Mouse (Mus musculus) forebrain, postnatal 0 days (tissue): ENCODE measurements around the gene Gm43738. TPM values are rescaled to one million over a fixed set of nuclear protein-coding genes. Genes with fewer than 3 reads are reported as not detected.
A peak's percentile ranks its signal among the peaks of the same experiment; 100 is the strongest.

ENCODE experiments used
- ATAC-seq: fragments of 200-750 bp; cut with Nextera tagmentation; 2 replicates; pipeline ENCODE4 v1.8.0; 2017; ENCODE audit warnings: mild to moderate bottlenecking, moderate library complexity
- DNase-seq: peaks from one replicate; pipeline ENCODE4 v3.0.0-alpha.2; 2015
- H3K27ac ChIP-seq: fragments of 300-500 bp; sonication (generic); 2 replicates; pipeline ENCODE4 v1.5.1; 2014; ENCODE audit warnings: low read depth, mild to moderate bottlenecking, antibody characterized with exemption, low read length, moderate library complexity, mixed read lengths
- H3K27me3 ChIP-seq: fragments of 300-500 bp; sonication (generic); 2 replicates; pipeline ENCODE4 v1.6.1; 2014; ENCODE audit warnings: mild to moderate bottlenecking, low read length, mixed read lengths; ENCODE audit not compliant: insufficient read depth
- H3K36me3 ChIP-seq: fragments of 300-500 bp; sonication (generic); 2 replicates; pipeline ENCODE4 v1.6.1; 2014; ENCODE audit warnings: mild to moderate bottlenecking, moderate library complexity; ENCODE audit not compliant: insufficient read depth
- H3K4me1 ChIP-seq: fragments of 300-500 bp; sonication (generic); 2 replicates; pipeline ENCODE4 v1.6.1; 2014; ENCODE audit warnings: antibody characterized with exemption; ENCODE audit not compliant: insufficient read depth
- H3K4me2 ChIP-seq: fragments of 300-500 bp; sonication (generic); 2 replicates; pipeline ENCODE4 v1.6.1; 2014; ENCODE audit warnings: low read depth, mild to moderate bottlenecking, moderate library complexity
- H3K4me3 ChIP-seq: fragments of 300-500 bp; sonication (generic); 2 replicates; pipeline ENCODE4 v1.5.1; 2014; ENCODE audit warnings: low read depth, low read length, mixed read lengths
- H3K9ac ChIP-seq: fragments of 300-500 bp; sonication (generic); 2 replicates; pipeline ENCODE4 v1.6.1; 2014; ENCODE audit warnings: mild to moderate bottlenecking
- H3K9me3 ChIP-seq: fragments of 300-500 bp; sonication (generic); 2 replicates; pipeline ENCODE4 v1.6.1; 2016; ENCODE audit warnings: low read length
- CTCF ChIP-seq: sonication (generic); IDR thresholded peaks from 2 replicates; pipeline ENCODE4 v1.5.1; 2016; ENCODE audit warnings: antibody characterized with exemption, control low read depth, low read depth
- WGBS: fragments of 180-500 bp; shearing (Covaris S2); extraction: QIAGEN DNeasy Blood & Tissue Kit; methylation state at CpG from one replicate; pipeline ENCODE4 v1.1.7; 2014; 5-methylcytosine and 5-hydroxymethylcytosine counted together
- polyA plus RNA-seq: library from polyadenylated mRNA; unstranded; fragments of >200 nt; fragmentation: Nextera tagmentation; extraction: Ambion mirVana; gene quantifications from 2 replicates; pipeline ENCODE4 v1.2.1, GENCODE M21; 2015
- total RNA-seq: library from RNA; depleted of rRNA; stranded (reverse); fragments of >200 nt; gene quantifications from 2 replicates; pipeline ENCODE4 v1.2.3, GENCODE M21; 2014

Gm43738 gene
- total and polyA plus RNA-seq, 2 experiments from 2014 or later, result not detected

GRCm38 (mm10) chr3:89135958-89136357 lies 35.1 kb upstream of the Gm43738 start, which contains the start of gene Pklr:
Pklr (plus strand) TSS chr3:89136142.
- H3K9me3 ChIP-seq, result no peaks in the 10 kb centered on the region
- no peak within 1 kb of the TSS for H3K4me3 ChIP-seq
- no peaks in the 10 kb centered on the region for H3K36me3 ChIP-seq
- no peak within 1 kb of the TSS for H3K9ac ChIP-seq
- no peak within 1 kb of the TSS for H3K4me2 ChIP-seq
- no peak for TF ChIP-seq CTCF
- DNase-seq (no peak), ATAC-seq (no peak)
- H3K27me3 ChIP-seq, result no peaks in the 10 kb centered on the region
- 54% methylated on average over 3 of the region's 3 CpGs for WGBS
- H3K4me1 ChIP-seq, result no peaks in the 10 kb centered on the region
- H3K27ac ChIP-seq, result no peak within 1 kb of the TSS

DNA sequence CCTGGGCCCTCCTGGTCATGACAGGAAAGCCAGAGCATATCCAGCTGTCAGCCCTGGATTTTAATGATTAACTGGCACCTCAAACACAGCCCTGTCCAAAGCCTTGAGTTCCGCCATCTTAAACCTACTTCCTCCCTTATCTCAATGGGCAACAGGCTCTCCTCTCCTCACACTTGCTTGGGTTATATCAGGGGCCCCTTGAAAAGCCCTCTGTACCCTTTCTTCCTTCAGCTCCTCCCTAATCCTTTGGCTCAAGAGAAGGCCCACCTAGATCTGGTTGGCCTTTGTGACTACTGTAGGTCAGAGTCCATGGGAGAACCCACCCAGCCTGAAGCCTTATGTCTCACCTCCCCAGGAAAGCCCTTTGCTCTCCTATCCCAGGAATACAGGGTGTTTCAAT lies 32.9 kb upstream of the Gm43738 start:
- no peak overlapping the region for H3K4me3 ChIP-seq
- 95% methylated on average over 1 of the region's 1 CpGs for WGBS
- no peak for DNase-seq
- no peak overlapping the region for H3K9ac ChIP-seq
- no peaks in the 10 kb centered on the region for H3K27me3 ChIP-seq
- H3K4me2 ChIP-seq, result no peak overlapping the region
- ATAC-seq, result no peak
- TF ChIP-seq CTCF, result no peak
- H3K9me3 ChIP-seq, result no peaks in the 10 kb centered on the region
- H3K27ac ChIP-seq, result no peak overlapping the region
- H3K36me3 ChIP-seq, result no peaks in the 10 kb centered on the region
- no peaks in the 10 kb centered on the region for H3K4me1 ChIP-seq

DNA sequence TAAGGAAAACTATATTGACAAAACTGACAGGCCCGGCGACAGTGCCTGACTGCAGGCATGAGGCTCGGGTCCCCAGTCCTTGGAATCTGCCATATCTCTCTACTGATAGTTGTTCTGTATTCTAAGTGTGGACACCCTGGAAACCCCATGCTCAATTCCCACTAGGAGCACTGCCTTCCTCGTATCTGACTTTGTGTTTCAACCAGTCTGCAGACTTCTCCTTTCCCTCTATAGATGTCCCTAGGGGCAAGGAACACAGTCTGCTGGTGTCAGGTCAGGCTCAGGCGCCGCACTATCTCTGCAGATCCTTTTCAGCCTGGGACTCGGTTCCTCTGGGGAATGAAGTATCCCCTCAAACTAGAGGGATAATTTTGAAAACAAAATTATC lies 32.2 kb upstream of the Gm43738 start:
- Histone ChIP-seq H3K36me3 (no peaks in the 10 kb centered on the region), H3K4me2 (no peak overlapping the region)
- ATAC-seq, result no peak

DNA sequence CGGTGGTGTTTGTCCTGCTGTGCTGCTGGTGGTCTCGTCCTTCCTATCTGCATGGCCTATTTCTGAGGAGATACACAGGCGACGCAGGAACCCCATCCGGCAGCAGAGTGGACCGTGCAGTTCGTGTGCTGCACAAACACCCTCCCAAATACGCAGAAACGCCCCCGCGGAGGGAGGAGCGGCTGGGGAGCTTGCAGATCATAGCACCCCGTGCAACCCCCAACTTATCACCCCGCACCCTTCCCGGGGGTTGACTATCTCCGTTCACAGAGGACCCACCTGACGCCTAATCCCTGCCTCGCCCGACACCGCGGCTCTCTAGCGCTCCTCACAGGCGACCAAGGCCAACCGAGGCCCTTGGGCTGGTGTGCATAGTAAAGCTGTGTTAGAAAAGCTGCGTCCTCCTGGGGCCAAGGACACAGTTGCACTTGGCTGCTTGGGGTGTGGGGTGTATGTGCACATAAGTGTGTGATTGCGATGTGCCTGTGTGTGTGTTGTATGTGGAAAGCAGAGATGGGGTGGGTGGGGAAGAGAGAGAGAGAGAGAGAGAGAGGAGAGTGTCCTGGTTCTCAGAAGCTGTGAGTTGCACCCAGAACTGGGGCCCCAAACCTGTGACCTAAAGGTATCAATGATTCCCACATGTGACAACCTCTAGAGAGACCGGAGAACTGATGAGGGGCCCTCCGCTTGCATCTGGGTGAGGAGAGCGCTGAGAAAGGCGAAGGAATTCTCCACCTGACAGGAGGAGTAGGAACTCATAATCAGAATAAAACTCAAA lies 31.6 kb upstream of the Gm43738 start:
- peak; percentile 81 for ATAC-seq
- whole genome bisulfite sequencing, result 15% methylated on average over 29 of the region's 30 CpGs

More for the DNA sequence above, 32.2 kb upstream of the Gm43738 start:
- Histone ChIP-seq H3K4me1 (no peaks in the 10 kb centered on the region), H3K4me3 (no peak overlapping the region), H3K27me3 (no peaks in the 10 kb centered on the region), H3K9ac (no peak overlapping the region), H3K27ac (no peak overlapping the region), H3K9me3 (no peaks in the 10 kb centered on the region)
- no peak for DNase-seq
- WGBS, result 85% methylated on average over 7 of the region's 7 CpGs
- no peak for TF ChIP-seq CTCF

DNA sequence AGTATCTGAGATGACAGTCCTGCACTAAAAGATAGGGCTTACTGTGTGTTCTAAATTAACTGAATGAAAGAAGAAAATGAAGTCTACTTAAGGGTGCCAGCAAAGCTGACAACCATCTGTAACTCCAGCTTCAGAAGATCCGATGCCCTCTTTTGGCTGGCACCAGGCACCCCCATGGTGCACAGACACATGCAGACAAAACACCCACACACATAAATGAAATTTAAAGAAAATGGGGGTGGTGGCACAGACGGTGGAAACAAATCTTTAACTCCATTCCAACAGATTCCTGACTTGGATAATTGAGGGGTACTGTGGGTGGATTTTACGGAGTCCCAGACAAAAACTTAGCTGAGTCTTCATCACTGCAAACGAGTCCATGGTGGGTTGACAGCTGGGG lies 30.9 kb upstream of the Gm43738 start:
- H3K27me3 ChIP-seq, result no peaks in the 10 kb centered on the region
- peak; percentile 53 for DNase-seq
- 21% methylated on average over 4 of the region's 4 CpGs for WGBS
- no peaks in the 10 kb centered on the region for H3K4me1 ChIP-seq
- peak overlapping the region; percentile 60 for H3K4me2 ChIP-seq
- H3K9me3 ChIP-seq, result no peaks in the 10 kb centered on the region
- H3K27ac ChIP-seq, result no peak overlapping the region
- ATAC-seq, result peak; percentile 68
- no peaks in the 10 kb centered on the region for H3K36me3 ChIP-seq
- TF ChIP-seq CTCF, result no peak
- H3K4me3 ChIP-seq, result peak overlapping the region; percentile 28; the same call in 1 of the 2 replicates
- no peak overlapping the region for H3K9ac ChIP-seq

More for the DNA sequence above, 31.6 kb upstream of the Gm43738 start:
- DNase-seq, result peak; percentile 47
- Histone ChIP-seq H3K9me3 (no peaks in the 10 kb centered on the region), H3K27me3 (no peaks in the 10 kb centered on the region), H3K9ac (peak overlapping the region; percentile 40), H3K4me1 (no peaks in the 10 kb centered on the region), H3K36me3 (no peaks in the 10 kb centered on the region), H3K27ac (no peak overlapping the region), H3K4me2 (peak overlapping the region; percentile 60), H3K4me3 (peak overlapping the region; percentile 28)
- TF ChIP-seq CTCF, result peak; percentile 64

DNA sequence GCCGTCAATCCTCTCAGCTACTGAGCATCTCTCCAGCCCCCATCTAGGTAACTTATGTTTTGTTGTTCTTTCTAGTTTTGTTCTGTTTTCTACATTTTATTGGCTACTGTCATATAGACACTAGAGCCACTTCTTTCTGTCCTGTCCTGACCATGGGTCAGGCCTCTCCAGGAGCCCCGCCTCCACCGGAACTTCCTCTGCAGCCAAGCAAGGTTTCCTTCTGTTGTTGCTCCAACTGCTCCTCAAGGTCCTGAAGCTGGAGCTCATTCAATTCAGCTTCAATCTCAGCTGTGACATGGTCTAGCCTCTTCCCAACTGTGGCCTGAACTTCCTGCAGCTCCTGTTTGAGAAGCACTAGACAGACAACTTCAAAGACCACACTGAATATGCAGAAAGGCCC lies 29.0 kb upstream of the Gm43738 start:
- TF ChIP-seq CTCF, result no peak
- Histone ChIP-seq H3K9me3 (no peaks in the 10 kb centered on the region), H3K4me3 (no peak overlapping the region), H3K9ac (no peak overlapping the region), H3K27ac (no peak overlapping the region), H3K27me3 (no peaks in the 10 kb centered on the region), H3K4me1 (no peaks in the 10 kb centered on the region), H3K4me2 (no peak overlapping the region), H3K36me3 (no peaks in the 10 kb centered on the region)
- no peak for ATAC-seq
- DNase-seq, result no peak
- WGBS, result 91% methylated on average over 3 of the region's 3 CpGs

GRCm38 (mm10) chr3:89125981-89126380 lies 25.1 kb upstream of the Gm43738 start:
- H3K9ac ChIP-seq, result no peak overlapping the region
- no peak overlapping the region for H3K4me2 ChIP-seq
- no peaks in the 10 kb centered on the region for H3K4me1 ChIP-seq
- H3K27me3 ChIP-seq, result no peaks in the 10 kb centered on the region
- 91% methylated on average over 3 of the region's 3 CpGs for WGBS
- no peak overlapping the region for H3K27ac ChIP-seq
- no peaks in the 10 kb centered on the region for H3K9me3 ChIP-seq
- no peak for TF ChIP-seq CTCF
- H3K36me3 ChIP-seq, result no peaks in the 10 kb centered on the region
- ATAC-seq, result no peak
- DNase-seq, result no peak
- H3K4me3 ChIP-seq, result no peak overlapping the region
